Mouse (Mus musculus): ENCODE measurements around the gene Gngt1.

DNA sequence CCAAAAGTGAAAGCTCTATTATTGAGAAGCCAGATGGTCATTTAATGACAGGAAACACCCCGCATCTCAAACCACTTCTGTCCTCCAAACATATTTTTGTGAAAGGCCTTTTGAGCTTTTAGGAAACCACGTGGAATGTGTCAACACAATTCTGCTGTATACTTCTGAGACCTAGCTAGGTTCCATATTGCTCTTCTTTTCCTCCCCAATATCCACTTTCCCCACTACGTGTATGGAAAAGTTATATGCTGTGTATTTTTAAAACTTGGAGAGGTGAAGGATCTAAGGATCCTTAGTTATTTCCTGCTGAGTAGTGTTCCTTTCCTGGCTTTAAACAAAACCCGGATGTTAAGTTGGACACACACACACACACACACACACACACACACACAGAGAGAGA, 9.9 kb downstream of the Gngt1 start:
- TF ChIP-seq GATA1 (IDR thresholded peaks at IDR 0.05; ENCODE audit: borderline replicate concordance, low read length) (no peak), FLI1 (IDR thresholded peaks at IDR 0.05; ENCODE audit: low read length) (no peak)
